34 mouse cellular contexts compared by ENCODE assay signal in the genomic region with DNA sequence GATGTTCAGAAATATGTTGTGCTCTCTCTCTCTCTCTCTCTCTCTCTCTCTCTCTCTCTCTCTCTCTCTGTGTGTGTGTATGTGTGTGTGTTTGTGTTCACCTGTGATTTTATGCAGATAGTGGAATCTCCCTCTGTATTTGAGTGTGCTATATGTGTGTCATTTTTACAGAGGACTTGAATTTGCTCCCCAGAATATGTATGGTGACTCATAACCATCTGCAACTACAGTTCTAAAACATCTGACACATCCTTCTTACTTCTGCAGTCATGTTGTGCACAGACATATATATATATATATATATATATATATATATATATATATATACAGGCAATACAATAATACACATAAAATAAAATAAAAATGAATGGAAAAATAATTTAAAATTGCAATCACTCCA.
"Had no signal": no experiment of that assay in that cellular context is flagged by ENCODE, and none has a peak within 500 bp of the region (broad histone marks: within the 10 kb centered on the region; RNA-seq: fewer than 3 reads in every experiment).

No protein-coding gene starts in this region.

- H3K27me3 ChIP-seq: heart, embryonic 12.5 days; heart, embryonic 13.5 days; heart, embryonic 15.5 days; hindbrain, embryonic 12.5 days; hindbrain, embryonic 13.5 days; hindbrain, embryonic 15.5 days; intestine, embryonic 15.5 days; kidney, embryonic 15.5 days had no signal

- H3K9ac ChIP-seq: heart, embryonic 12.5 days; heart, embryonic 13.5 days; heart, embryonic 15.5 days; hindbrain, embryonic 12.5 days; hindbrain, embryonic 13.5 days; hindbrain, embryonic 14.5 days; hindbrain, embryonic 15.5 days; intestine, embryonic 15.5 days; kidney, embryonic 15.5 days had no signal

- H3K36me3 ChIP-seq: heart, embryonic 12.5 days; heart, embryonic 13.5 days; heart, embryonic 15.5 days; hindbrain, embryonic 10.5 days; hindbrain, embryonic 12.5 days; hindbrain, embryonic 13.5 days; hindbrain, embryonic 15.5 days; intestine, embryonic 15.5 days; kidney, embryonic 15.5 days had no signal

- H3K4me1 ChIP-seq: heart, embryonic 12.5 days; heart, embryonic 13.5 days; heart, embryonic 15.5 days; hindbrain, embryonic 10.5 days; hindbrain, embryonic 12.5 days; hindbrain, embryonic 13.5 days; hindbrain, embryonic 15.5 days; intestine, embryonic 15.5 days; kidney, embryonic 15.5 days had no signal

- H3K27ac ChIP-seq: heart, embryonic 13.5 days; heart, embryonic 15.5 days; hindbrain, embryonic 10.5 days; hindbrain, embryonic 12.5 days; hindbrain, embryonic 13.5 days; hindbrain, embryonic 14.5 days; hindbrain, embryonic 15.5 days; hindbrain, postnatal 0 days; intestine, embryonic 15.5 days; kidney, embryonic 15.5 days; kidney, postnatal 0 days; layer of hippocampus, adult 2 months; left cerebral cortex, adult 2 months had no signal

- ATAC-seq: hindbrain, embryonic 16.5 days; hindbrain, postnatal 0 days; inflammation-experienced regulatory T-cells, adult 6 months; intestine, embryonic 15.5 days; intestine, embryonic 16.5 days; intestine, postnatal 0 days had no signal

- H3K4me2 ChIP-seq: heart, embryonic 12.5 days; heart, embryonic 13.5 days; heart, embryonic 15.5 days; hindbrain, embryonic 12.5 days; hindbrain, embryonic 13.5 days; hindbrain, embryonic 14.5 days; hindbrain, embryonic 15.5 days; intestine, embryonic 15.5 days; kidney, embryonic 15.5 days had no signal

- H3K4me3 ChIP-seq: heart, embryonic 12.5 days; heart, embryonic 13.5 days; heart, embryonic 15.5 days; hindbrain, embryonic 10.5 days; hindbrain, embryonic 12.5 days; hindbrain, embryonic 13.5 days; hindbrain, embryonic 15.5 days; intestine, embryonic 15.5 days; kidney, embryonic 15.5 days; layer of hippocampus, adult 2 months; left cerebral cortex, adult 2 months had no signal

- DNase-seq: heart, postnatal 10 days; heart, postnatal 14 days; heart, postnatal 36 days; heart, postnatal 4 days; kidney, adult 11 months; kidney, adult 18-20 months; kidney, adult 2 months; kidney, adult 8-10 months; kidney, adult 9 months; kidney, postnatal 10 days; kidney, postnatal 14 days; kidney, postnatal 25 days; kidney, postnatal 36 days; kidney, postnatal 4 days; layer of hippocampus, adult 9-11 months; layer of hippocampus, postnatal 36 days had no signal

- H3K9me3 ChIP-seq: heart, embryonic 12.5 days; heart, embryonic 13.5 days; heart, embryonic 15.5 days; hindbrain, embryonic 10.5 days; hindbrain, embryonic 12.5 days; hindbrain, embryonic 13.5 days; hindbrain, embryonic 15.5 days; intestine, embryonic 15.5 days; kidney, embryonic 15.5 days had no signal
